Mouse (Mus musculus) right cerebral cortex, postnatal 10 days (tissue): Measurements from ENCODE around the gene Cacna1g.
"Not testable (repeated sequence)": the region's sequence is repeated elsewhere in the genome, so short reads cannot be mapped to it uniquely, and the experiment has no call there.

Source experiments
- DNase-seq, 2 experiments: peaks; one replicate each; pipeline ENCODE4 v3.0.0; 2021; ENCODE audit warnings: low spot score in 2 of 2

Cacna1g gene

DNA sequence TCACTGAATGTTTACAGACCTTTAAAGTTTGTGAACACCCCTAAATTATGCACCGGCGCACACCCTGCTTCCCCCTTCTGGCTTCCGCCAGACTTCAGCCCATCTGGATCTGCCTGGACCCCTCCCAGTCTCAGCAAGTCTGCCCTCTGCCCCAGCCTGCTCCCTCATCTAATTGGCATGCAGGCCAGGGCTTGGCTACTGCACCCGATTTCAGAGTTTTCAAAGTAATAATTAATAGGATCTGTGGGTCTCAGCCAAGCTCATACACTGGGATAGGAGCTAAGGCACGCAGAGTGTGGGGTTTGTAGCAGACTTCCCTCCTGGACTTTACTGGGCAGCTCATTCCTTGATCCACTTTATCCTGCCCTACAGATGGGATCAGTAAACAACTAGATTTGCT, 69.8 kb downstream of the Cacna1g start:
- DNase-seq: peak in 1 of 2 experiments; percentile 37

DNA sequence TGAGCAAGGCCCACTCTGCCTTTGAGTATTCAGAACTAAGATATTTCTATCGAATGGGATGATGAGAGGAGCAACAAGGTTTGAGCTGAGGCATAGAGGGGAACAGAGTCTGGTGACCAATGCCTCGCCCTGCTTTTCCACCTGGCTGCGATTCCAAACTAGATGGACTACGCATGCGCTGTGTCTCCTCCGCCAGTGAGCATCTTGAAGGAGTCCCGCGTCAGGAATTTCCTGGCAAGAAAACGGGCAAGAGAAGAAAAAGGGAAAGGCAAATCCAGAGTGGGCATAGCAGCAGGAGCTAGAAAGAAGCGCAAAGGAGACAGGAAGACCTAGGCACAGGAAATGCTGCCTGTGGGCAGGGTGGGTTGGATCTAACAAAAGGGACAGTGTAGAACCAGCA, 70.2 kb downstream of the Cacna1g start:
- DNase-seq: peak in 1 of 2 experiments; percentile 57

DNA sequence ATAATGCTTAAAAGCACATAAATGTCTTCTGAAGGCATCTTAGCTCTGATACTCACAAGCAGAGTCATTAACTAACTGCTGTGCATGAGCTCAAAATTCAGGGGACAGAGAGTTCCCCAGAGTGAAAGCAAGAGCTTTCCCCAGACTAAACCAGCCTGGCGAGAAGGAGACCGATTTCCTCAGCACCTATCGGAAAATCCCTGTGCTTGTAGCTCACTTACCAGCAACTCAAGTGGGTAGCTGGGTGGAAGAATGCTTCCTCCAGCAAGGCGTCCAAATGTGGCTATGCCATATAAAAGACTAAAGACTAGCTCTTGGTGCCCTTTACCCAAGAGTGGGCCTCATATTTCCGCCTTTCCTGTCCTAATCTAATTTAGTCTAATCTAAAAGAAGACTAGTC, 71.3 kb downstream of the Cacna1g start:
- DNase-seq: no peak

DNA sequence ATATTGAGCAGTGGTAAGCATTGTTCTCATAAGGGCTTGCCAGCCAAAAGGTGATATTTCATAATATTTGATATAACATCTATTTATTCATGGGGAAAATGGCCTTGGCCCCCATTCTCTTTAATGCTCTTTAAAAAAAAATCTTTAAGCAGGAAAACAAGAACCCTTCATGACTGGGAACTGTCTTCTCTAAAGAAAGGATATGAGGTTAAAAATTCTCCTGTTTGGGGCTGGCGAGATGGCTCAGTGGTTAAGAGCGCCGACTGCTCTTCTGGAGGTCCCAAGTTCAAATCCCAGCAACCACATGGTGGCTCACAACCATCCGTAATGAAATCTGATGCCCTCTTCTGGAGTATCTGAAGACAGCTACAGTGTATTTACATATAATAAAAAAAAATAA, 72.0 kb downstream of the Cacna1g start:
- not testable (repeated sequence) for DNase-seq

DNA sequence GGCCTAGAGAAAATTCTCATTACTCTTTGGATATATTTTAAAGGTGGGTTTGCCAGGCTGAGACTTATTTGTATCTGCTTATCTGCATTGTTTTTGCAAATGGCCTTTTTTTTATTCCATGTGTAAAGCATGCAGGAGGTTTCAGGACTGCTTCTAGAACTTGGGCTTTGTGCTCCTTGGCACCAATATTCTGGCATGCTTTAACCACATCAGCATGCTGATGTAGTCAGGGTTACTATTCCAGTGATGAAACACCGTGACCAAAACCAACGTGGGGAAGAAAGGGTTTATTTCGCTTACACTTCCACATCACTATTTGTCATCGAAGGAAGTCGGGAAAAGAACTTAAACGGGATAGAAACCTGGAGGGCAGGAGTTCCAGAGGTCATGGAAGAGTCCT, 73.0 kb downstream of the Cacna1g start:
- DNase-seq: no peak

DNA sequence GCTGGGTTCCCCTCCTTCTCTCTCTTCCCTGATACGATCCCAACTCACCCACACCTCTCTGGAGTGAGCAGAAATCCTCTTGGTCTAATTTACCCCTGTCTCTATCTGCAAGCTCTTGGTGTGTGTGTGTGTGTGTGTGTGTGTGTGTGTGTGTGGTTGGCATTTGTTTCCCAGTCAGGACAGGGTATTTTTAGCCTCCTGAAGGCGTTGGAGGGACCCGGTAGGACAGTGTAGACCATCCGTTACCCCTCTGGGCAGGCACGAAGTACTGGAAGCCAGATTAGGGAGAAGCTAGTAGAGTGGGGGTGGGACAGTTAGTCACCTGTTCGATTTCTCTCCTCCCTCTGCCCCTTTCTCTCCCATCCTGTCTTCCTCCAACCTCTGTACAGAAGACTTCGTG, 79.9 kb downstream of the Cacna1g start:
- no peak for DNase-seq

DNA sequence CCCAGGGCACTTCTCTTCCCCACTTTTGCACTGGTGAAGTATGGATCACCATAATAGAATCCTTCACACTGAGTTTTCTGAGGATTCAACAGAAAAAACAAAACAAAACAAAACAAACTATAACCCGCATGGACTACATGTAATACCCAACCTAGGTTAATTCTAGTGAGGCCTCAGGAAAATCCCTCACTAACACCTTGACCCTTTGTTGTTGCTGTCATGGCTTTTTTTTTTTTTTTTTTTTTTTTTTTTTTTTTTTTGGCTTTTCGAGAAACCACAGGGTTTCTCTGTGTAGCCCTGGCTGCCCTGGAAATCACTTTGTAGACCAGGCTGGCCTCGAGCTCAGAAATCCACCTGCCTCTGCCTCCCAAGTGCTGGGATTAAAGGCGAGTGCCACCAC, 80.5 kb downstream of the Cacna1g start:
- DNase-seq: not testable (repeated sequence)

DNA sequence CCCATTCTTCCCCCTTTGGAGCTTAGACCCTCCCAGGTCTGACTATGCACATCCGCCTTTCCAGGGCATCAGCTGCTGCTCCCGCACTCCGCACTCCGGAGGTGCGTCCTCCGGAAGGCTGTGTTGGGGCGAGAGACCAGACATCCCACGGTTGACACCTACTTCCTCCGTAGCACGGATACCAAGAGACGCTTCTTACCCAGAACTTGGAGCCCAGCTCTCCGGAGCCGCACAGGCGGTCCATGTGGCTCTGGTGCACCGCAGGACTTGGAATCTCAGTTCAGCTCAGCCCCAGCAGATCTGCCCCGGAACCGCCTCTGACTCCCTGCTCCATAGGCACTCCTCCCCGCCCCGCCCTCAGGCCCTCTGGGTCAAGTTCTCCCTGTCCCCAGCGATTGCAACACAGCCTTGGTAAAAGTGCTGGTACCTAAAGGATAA, 81.3 kb downstream of the Cacna1g start, which contains the start of gene Abcc3:
Abcc3 (minus strand) TSS at position 326 of the 438 bp plus-strand sequence.
- no peak for DNase-seq

DNA sequence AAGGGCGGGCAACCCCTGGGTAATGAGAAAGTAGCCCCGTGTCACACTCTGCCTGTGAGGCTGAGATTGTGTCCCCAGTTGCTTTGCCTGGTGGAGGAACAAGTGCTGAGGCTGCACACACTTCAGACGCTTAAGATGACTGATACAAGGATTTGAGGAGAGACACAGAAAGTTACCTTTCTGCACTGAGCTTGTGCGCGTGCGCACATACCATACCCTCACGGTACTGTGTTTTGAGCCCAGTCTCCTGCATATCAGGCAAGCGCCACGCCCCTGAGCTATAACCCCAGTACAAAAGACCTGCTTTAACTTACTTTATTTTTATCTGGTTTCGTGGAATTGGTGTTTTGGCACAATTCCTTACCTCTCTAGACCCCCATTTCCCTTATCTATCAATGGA, 82.3 kb downstream of the Cacna1g start:
- DNase-seq: no peak

DNA sequence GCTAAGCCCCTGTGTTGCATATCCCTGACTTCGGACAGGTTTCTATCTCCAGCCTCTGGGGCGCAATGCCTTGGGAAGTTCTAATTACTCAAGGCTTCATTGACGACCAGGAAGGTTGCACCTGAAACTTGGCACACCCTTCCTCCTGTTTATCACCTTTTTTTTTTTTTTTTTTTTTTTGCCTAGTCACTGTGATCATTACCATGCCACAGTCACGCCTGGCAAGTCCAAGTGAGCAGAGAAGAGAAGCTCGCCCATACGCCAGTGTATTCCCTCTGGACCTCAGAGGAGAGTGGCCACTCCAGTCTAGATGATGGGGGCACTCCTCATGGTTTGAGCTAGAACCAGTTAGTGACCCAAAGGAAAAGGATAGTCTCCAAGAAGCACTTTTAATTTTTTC, 83.2 kb downstream of the Cacna1g start:
- no peak for DNase-seq

DNA sequence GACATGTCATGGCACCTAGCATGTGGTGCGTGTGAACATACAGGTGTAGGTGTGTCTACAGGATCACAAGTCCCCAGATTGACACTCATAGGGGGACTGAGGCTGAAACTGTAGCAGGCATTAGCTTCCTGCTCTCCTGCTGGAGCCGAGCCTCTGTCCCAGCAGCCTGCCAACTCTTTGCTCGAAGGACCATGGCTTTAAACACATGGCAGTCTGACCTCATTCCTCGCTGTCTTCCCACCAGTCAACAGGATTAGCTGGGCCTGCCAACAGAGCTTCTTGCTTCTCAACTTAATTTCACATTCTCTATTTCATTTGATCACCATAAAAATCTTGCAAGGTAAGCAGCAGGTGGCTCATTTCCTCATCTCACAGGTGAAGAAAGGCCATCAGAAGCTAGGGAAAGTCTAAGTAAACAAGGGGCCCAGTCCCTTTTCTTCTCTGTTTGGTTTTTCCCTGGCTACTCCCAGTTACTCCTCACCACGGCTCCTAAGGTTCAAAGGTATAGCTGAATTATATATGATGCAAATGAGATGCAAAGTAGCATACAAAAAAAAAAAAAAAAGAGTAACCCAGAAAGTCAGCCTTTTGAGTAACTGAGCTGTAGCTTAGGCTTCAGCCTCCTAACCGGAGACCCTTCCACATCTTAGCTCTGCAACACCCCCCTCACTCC, 84.1 kb downstream of the Cacna1g start:
- no peak for DNase-seq

DNA sequence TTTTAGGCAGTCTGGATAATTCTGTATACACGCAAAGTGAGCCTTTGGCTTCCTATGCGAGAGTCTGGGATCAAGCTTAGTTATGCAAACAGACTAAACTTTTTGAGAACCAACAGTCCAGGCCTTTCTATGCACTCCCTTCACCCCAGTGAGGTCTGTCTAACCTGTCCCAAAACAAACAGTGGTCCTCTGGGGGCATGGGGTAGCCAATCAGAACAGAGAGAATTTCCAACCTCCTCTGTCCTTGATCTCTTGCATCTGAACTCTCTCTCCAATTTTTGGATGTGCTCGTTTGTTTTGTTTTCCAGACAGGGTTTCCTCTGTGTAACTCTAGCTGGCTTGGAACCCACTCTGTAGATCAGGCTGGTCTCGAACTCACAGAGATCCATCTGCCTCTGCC, 85.0 kb downstream of the Cacna1g start:
- DNase-seq: no peak

DNA sequence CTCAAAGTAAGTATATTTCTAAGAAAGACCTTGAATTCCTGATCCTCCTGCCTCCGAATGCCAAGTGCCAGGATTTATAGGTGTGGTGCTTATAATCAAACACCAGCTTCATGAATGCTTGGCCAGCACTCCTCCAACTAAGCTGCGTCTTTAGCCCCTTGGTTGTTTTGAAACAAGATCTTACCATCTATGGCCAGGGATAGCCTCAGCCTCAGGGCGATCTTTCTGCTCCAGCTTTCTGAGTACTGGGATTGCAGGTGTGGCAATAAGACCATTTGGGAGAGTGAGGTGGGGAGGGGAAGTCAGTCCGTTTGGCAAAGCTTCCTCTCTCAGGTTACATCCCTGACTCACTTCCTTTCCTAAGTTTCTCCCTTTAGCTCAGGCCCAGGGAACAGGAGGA, 86.2 kb downstream of the Cacna1g start:
- no peak for DNase-seq

DNA sequence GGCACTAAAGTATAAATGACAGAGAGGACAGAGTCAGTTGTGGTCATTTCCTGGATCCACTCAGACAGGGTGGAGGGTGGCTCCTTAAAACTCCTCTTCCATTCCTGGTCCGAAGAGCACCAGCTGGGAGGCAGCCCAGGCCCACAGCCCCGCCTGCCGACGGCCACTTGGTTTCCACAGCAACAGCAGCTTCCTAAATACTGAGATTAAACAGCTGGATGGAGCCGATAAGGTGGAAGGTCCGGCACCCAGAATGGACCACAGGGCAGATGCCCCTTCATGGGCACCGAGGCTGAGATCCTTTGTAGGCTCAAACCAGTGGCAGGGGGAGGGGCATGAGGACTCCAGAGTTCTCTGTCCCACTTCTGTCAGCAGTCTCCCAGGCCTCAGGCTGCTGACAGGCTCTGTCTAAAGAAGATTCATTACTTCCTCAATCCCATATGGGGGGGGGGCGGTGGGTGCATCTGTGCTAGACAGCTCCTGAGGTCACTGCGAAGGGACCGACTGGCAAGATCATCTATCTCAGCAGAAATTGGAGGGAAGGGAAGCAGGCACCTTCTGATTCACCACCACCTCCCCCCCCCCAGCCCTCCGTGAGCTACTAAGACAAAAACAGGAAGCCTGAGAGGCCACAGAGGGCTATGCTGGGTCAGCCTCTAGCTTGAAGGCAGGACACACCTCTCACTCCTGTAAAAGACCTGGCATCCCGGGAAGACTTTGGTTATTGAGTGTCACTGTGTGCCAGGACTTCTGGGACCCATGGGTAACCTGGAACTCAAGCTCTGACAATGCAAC, 87.8 kb downstream of the Cacna1g start:
- DNase-seq: peak; percentile 68 to 73

DNA sequence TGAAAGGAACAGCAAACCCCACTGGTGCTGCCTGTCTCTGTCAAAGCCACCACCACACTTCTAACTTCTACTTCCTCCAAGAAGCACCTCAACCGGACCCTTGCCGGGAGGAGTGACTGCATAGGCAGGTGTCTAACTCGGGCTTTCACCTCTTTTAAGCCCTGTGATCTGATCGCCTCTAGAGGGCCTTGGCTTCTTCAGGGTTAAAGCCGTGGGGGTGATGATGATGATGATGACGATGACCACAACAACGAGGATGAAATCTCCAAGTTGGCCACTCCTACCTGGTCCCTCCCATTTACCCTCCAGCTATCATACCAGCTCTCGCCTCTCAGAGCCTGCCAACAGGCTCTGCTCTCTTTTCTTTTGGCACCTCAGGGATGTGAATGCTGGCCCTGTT, 94.3 kb downstream of the Cacna1g start:
- DNase-seq: no peak

DNA sequence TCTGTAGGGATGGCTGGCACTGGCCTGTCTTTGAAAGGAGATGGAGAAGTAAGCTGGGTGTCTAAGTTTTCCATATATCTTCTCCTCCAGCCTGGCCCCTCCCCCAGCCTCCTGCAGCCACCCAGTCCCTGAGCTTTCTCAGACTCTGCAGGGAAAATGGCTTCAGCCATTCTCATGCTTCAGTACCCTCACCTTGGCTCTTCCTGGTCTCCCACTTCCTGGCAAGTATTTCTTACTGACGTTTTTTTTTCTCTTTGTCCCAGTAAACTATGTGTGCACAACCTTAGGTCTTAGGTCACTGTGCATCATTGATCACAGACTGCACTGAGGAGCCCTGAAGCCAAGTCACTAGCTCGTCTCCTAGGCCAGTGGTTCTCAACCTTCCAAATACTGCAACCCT, 94.9 kb downstream of the Cacna1g start:
- no peak for DNase-seq

DNA sequence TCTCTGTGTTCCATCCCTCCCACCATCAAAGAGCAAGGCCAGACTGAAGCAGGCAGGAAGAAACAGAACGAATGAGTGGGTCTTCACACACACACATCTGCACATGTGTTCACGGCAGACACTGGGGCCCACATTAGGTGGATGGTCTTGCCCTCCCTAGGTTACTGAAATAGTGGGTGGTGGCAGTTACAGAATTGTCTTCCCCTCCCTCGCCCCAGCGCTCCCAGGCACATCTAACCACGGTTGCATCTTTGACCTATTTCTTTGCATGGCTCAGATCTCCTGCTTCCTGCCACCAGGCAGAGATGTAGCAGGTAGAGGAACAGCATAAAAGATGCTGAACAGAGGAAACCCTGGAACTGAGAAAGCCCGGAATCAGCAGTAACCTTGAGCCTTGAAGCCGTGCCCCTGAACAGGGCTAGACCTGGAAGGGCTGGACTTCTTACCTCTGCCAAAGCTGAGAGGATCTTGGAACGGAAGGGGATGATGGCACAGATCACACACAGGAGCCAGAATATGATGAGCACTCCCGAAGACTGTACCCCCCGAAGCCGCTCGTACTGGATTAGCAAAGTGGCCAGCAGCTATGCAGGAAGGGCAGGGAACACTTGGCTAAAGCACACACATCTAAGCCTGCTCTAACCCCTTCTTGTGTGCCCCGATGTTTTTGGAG, 99.6 kb downstream of the Cacna1g start:
- DNase-seq: no peak

DNA sequence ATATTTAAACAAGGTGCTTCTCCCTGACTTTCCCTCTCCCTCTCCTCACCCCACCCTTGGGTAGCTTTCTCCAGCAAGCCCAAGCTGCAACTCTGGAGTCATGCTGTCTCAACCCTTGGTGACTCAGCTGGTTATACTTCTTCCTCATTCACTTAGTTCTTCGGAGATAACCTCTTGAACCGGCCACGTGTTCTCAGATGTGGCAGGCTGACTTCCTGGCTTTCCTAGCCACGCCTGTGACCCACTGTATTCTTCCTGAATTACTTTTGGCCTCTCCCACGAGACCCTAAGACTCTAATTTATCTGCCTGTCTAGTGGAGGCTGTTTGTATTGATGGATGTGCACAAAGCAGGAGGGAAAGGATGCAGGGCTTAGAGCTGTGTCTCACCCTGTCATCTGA, 103.2 kb downstream of the Cacna1g start:
- DNase-seq: no peak

DNA sequence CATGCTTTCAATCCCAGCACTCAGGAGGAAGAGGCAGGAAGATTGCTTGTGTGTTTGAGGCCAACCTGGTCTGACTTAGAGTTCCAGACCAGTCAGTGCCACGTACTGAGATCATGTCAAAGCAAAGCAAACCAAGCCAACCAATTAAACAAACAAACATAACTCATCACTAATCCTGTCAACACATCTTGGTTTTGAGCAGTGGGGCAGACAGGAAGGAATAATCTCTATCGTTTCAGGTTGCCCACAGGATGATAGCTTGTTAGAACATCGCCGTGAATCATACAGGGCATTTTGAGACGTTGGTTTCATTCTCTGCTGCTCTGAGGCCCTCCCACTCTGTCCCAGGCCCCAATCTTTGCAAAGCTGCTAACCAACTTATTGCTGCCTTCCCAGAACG, 104.0 kb downstream of the Cacna1g start:
- no peak for DNase-seq

DNA sequence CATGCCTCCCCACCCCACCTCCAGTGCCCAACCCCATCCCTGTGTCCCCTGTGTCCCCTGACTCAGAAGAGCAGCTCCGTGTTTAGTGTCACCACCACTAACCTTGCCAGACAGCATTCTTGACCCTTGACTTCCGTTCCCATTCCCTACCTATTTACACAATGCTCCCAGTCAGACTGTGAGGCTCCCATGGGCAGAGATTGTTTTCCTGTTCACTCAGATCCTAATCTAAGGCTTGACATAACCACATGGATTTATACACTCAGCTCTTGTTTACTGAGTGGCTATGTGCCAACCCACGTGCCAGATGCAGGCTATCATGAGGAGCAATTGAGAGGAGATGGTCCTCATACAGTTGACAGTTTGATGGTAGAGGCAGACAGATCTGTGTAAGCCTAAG, 108.7 kb downstream of the Cacna1g start:
- DNase-seq: no peak

DNA sequence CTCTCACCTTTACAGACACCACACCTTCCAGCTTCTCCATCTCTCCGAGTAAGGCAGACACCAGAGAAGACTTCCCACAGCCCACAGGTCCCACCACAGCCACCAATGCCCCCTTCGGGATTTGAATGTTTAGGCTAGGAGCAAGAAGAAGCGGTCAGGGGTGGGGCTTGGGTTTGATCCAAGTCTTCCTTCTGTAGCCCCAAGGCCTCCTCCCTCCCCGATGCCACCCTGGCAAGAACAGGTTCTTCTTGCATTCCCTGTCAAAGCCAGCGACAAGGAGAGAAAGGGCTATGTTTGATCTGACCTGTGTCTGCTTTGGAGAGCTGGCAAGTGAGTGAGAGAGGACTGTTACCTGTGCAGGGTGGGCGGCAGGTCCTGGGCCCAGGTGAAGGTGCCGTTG, 110.3 kb downstream of the Cacna1g start:
- no peak for DNase-seq

DNA sequence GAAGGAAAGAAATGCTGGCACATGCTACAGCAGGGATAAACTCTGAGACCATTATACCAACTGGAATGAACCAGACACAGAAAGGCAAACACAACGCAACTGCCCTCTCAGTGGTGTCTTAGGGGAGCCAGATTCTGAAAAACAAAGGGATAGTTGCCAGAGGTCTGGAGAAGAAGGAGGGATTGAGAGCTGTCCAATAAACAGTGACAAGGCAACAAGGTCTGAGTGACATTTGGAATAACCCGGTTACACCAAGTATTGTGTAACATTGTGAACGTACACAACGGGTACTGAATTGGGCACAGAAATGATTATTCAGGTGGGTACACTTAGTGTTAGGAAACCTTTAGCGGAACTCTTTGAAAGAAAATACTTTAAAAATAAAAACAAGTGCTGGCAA, 111.9 kb downstream of the Cacna1g start:
- no peak for DNase-seq
